Mouse (Mus musculus) lung, adult 2 months (tissue): Measurements from ENCODE around the gene Polr2b. TPM values are rescaled to one million over a fixed set of nuclear protein-coding genes. Genes with fewer than 3 reads are reported as not detected.

Source experiments
- DNase-seq: peaks from one replicate; pipeline ENCODE4 v3.0.0; 2022
- H3K4me1 ChIP-seq: fragments of 200-500 bp; 2 replicates; pipeline ENCODE4 v1.6.1; 2011; ENCODE audit warnings: low read length; ENCODE audit not compliant: control insufficient read depth, insufficient read depth
- H3K4me3 ChIP-seq: fragments of 200-500 bp; replicated peaks from 2 replicates; pipeline ENCODE3; 2011; ENCODE audit warnings: low read depth, mild to moderate bottlenecking, control low read depth, low read length; ENCODE audit errors: extremely low read depth
- CTCF ChIP-seq: fragments of 200-500 bp; IDR thresholded peaks from 2 replicates; pipeline ENCODE4 v1.5.1; 2011; ENCODE audit warnings: mild to moderate bottlenecking, low read length, control low read depth; ENCODE audit not compliant: insufficient read depth
- POLR2A ChIP-seq: fragments of 200-500 bp; IDR thresholded peaks from 2 replicates; pipeline ENCODE4 v1.6.1; 2011; ENCODE audit warnings: low read depth, mild to moderate bottlenecking, control low read depth, low read length, borderline replicate concordance; ENCODE audit errors: extremely low read depth
- WGBS: fragments of 180-500 bp; shearing (Covaris S2); methylation state at CpG from one replicate; pipeline ENCODE4 v1.1.7; 2018; 5-methylcytosine and 5-hydroxymethylcytosine counted together
- polyA plus RNA-seq: library from polyadenylated mRNA; depleted of rRNA; stranded (reverse); fragments of >200 nt; gene quantifications from 2 replicates; pipeline ENCODE4 v1.2.3, GENCODE M21; 2012

Gene Polr2b
- polyA plus RNA-seq, 1 experiment, result 18.6 TPM

- no peaks in the 10 kb centered on the region for H3K4me1 ChIP-seq
- 77% methylated on average over 8 of the region's 8 CpGs for WGBS
- TF ChIP-seq POLR2A (no peak), CTCF (no peak)
- no peak for DNase-seq
- no peak overlapping the region for H3K4me3 ChIP-seq
Measured at GRCm38 (mm10) chr5:77289686-77290085, 20.3 kb upstream of the Polr2b start.

- Histone ChIP-seq H3K4me3 (no peak overlapping the region), H3K4me1 (no peaks in the 10 kb centered on the region)
- TF ChIP-seq CTCF (no peak), POLR2A (no peak)
- WGBS, result 92% methylated on average over 2 of the region's 2 CpGs
- DNase-seq, result no peak
Measured at GRCm38 (mm10) chr5:77290606-77291005, 19.3 kb upstream of the Polr2b start.

- Histone ChIP-seq H3K4me1 (no peaks in the 10 kb centered on the region), H3K4me3 (no peak overlapping the region)
- WGBS, result 83% methylated on average over 7 of the region's 7 CpGs
- no peak for TF ChIP-seq CTCF
- TF ChIP-seq POLR2A, result no peak
- no peak for DNase-seq
Measured at GRCm38 (mm10) chr5:77292803-77293522, 17.0 kb upstream of the Polr2b start.

- TF ChIP-seq POLR2A, result no peak
- TF ChIP-seq CTCF, result no peak
- no peak for DNase-seq
- Histone ChIP-seq H3K4me1 (no peaks in the 10 kb centered on the region), H3K4me3 (no peak overlapping the region)
- 81% methylated on average over 2 of the region's 2 CpGs for WGBS
Measured at GRCm38 (mm10) chr5:77299486-77299885, 10.5 kb upstream of the Polr2b start.

- H3K4me1 ChIP-seq, result no peaks in the 10 kb centered on the region
- WGBS, result 76% methylated on average over 6 of the region's 6 CpGs
- DNase-seq, result no peak
- no peak overlapping the region for H3K4me3 ChIP-seq
- TF ChIP-seq CTCF (no peak), POLR2A (no peak)
Measured at GRCm38 (mm10) chr5:77301296-77301903, 8.5 kb upstream of the Polr2b start.

GRCm38 (mm10) chr5:77307821-77308553 lies 2.0 kb upstream of the Polr2b start:
- no peak for DNase-seq
- H3K4me1 ChIP-seq, result peaks cover 8% of the 10 kb centered on the region
- WGBS, result 84% methylated on average over 5 of the region's 5 CpGs
- no peak for TF ChIP-seq CTCF
- TF ChIP-seq POLR2A, result no peak
- no peak overlapping the region for H3K4me3 ChIP-seq

- DNase-seq, result no peak
- peaks cover 8% of the 10 kb centered on the region for H3K4me1 ChIP-seq
- TF ChIP-seq CTCF (no peak), POLR2A (no peak)
- H3K4me3 ChIP-seq, result peak overlapping the region; percentile 90
- WGBS, result 1% methylated on average over 76 of the region's 76 CpGs
Measured at GRCm38 (mm10) chr5:77309051-77309906, 668 bp upstream of the Polr2b start.

- TF ChIP-seq CTCF (no peak), POLR2A (no peak)
- peaks cover 3% of the 10 kb centered on the region for H3K4me1 ChIP-seq
- H3K4me3 ChIP-seq, result no peak overlapping the region
- 97% methylated on average over 4 of the region's 4 CpGs for WGBS
- no peak for DNase-seq
Measured at GRCm38 (mm10) chr5:77314206-77314605, 4.3 kb downstream of the Polr2b start.

GRCm38 (mm10) chr5:77314986-77315385 lies 5.0 kb downstream of the Polr2b start:
- TF ChIP-seq CTCF (no peak), POLR2A (no peak)
- WGBS, result 79% methylated on average over 6 of the region's 6 CpGs
- H3K4me3 ChIP-seq, result no peak overlapping the region
- H3K4me1 ChIP-seq, result peaks cover 3% of the 10 kb centered on the region
- no peak for DNase-seq

- DNase-seq, result no peak
- TF ChIP-seq CTCF (no peak), POLR2A (no peak)
- 77% methylated on average over 1 of the region's 1 CpGs for WGBS
- Histone ChIP-seq H3K4me3 (no peak overlapping the region), H3K4me1 (no peaks in the 10 kb centered on the region)
Measured at GRCm38 (mm10) chr5:77324936-77325335, 15.0 kb downstream of the Polr2b start.
